ENCODE assay signal across 1 mouse cellular context in the genomic region with DNA sequence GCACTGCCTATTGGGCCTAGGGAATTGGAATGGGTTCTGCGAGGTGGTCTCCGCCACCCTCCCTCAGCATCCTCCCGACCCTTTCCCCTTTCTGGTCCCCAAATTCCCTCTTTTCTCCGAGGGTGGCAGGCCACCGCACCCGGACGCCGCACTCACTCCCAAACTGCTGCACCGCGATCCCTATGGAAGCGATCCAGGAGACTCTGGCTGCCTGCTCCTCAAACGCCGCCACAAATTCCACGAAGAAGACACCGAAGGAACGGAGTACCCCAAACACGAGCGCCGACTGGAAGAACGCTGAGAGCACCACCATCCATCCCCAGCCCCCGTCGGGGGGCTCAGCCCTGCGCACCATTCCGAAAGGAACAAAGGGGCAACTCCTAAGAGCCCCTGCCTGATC.
TF ChIP-seq lines count a peak whose summit lies in the region.

No protein-coding gene starts in this region.

TF ChIP-seq in ES-E14, 5 proteins besides CTCF, POLR2A, EP300 and RAD21:
- TF ChIP-seq ZNF384 (IDR thresholded peaks at IDR 0.05; ENCODE audit: low read depth, low read length) (no peak), CHD2 (IDR thresholded peaks at IDR 0.05; ENCODE audit: low read depth, low read length) (no peak), HCFC1 (IDR thresholded peaks at IDR 0.05; ENCODE audit: borderline replicate concordance, insufficient read depth, low read length) (no peak), MAFK (IDR thresholded peaks at IDR 0.05; ENCODE audit: insufficient read depth, low read depth, low read length) (no peak), ZC3H11A (IDR thresholded peaks at IDR 0.05; ENCODE audit: borderline replicate concordance, low read depth, low read length) (no peak)
